ENCODE assay signal across 12 mouse cellular contexts in the genomic region with DNA sequence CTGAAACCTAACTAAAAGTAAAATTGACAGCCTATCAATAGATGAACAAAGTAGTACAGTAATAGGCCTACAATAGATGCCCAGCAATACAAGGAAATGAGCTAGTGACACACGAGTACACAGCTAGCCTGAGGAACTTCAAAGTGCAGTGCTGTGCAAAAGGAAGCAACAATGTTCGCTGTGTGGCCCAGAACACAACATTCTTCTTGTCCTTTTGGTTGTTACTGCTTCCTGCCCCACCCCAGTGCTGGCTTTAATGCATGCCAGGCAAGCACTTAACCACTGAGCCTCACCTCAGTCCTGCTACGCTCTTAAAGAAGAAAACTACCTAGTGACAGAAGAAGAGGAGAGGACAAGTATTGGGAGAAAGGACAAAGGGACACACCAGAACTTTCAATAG.
DNase-seq lines count a peak whose midpoint lies in the region; ATAC-seq and TF ChIP-seq lines count a peak whose summit lies in the region.
"Had no signal": no experiment of that assay in that cellular context is flagged by ENCODE, and none has a peak within 500 bp of the region (broad histone marks: within the 10 kb centered on the region; RNA-seq: fewer than 3 reads in every experiment).

No protein-coding gene starts in this region.

- no peak for TF ChIP-seq CTCF in thymus, adult 2 months (IDR thresholded peaks at IDR 0.05; ENCODE audit: borderline replicate concordance, control insufficient read depth, extremely low read depth, insufficient read depth, low read length, poor library complexity)
- no peak for TF ChIP-seq CTCF in lung, postnatal 0 days (IDR thresholded peaks at IDR 0.05)

- H3K4me3 ChIP-seq in thymus, adult 2 months (ENCODE audit: control insufficient read depth, insufficient read depth, low read length) = no peak overlapping the region
- no peak overlapping the region for H3K4me3 ChIP-seq in lung, postnatal 0 days (ENCODE audit: low read depth, low read length)
- no peak overlapping the region for H3K4me3 ChIP-seq in forebrain, embryonic 13.5 days

- H3K27me3 ChIP-seq in thymus, adult 2 months (ENCODE audit: control insufficient read depth, insufficient read depth, low read length) = no peaks in the 10 kb centered on the region
- no peaks in the 10 kb centered on the region for H3K27me3 ChIP-seq in lung, postnatal 0 days (replicated peaks; ENCODE audit: insufficient read depth, low read length)
- H3K27me3 ChIP-seq in forebrain, embryonic 13.5 days = no peaks in the 10 kb centered on the region

- peaks cover 24% of the 10 kb centered on the region; the same call in 1 of the 2 replicates for H3K36me3 ChIP-seq in thymus, adult 2 months (ENCODE audit: control insufficient read depth, insufficient read depth, low read length)
- peaks cover 24% of the 10 kb centered on the region for H3K36me3 ChIP-seq in lung, postnatal 0 days (ENCODE audit: insufficient read depth, low read length)
- peaks cover 45% of the 10 kb centered on the region for H3K36me3 ChIP-seq in forebrain, embryonic 13.5 days (ENCODE audit: poor library complexity, severe bottlenecking)

- H3K4me2 ChIP-seq in lung, postnatal 0 days (replicated peaks; ENCODE audit: low read depth, low read length) = no peak overlapping the region
- H3K4me2 ChIP-seq in forebrain, embryonic 13.5 days = no peak overlapping the region

- TF ChIP-seq EP300 in lung, postnatal 0 days (IDR thresholded peaks at IDR 0.05) = no peak

- 57% methylated on average over 3 of the region's 3 CpGs for WGBS in thymus, adult 2 months
- WGBS in lung, postnatal 0 days = 21% methylated on average over 3 of the region's 3 CpGs
- WGBS in forebrain, embryonic 13.5 days = 78% methylated on average over 3 of the region's 3 CpGs

- H3K27ac ChIP-seq in thymus, adult 2 months (ENCODE audit: control insufficient read depth, insufficient read depth, low read length) = no peak overlapping the region
- H3K27ac ChIP-seq in lung, postnatal 0 days (ENCODE audit: low read length) = peak overlapping the region; percentile 73
- H3K27ac ChIP-seq in forebrain, embryonic 13.5 days = no peak overlapping the region
- H3K27ac ChIP-seq: liver, embryonic 14.5 days had no signal

- H3K9ac ChIP-seq in lung, postnatal 0 days (replicated peaks; ENCODE audit: low read depth) = no peak overlapping the region
- H3K9ac ChIP-seq in forebrain, embryonic 13.5 days = no peak overlapping the region
- H3K9ac ChIP-seq: liver, embryonic 14.5 days had no signal

- ATAC-seq in lung, postnatal 0 days = peak; percentile 71
- no peak for ATAC-seq in forebrain, embryonic 13.5 days
- ATAC-seq: forebrain, embryonic 16.5 days had no signal

- TF ChIP-seq POLR2A in thymus, adult 2 months (IDR thresholded peaks at IDR 0.05; ENCODE audit: control insufficient read depth, extremely low read depth, insufficient read depth, low read length, poor library complexity) = no peak

- peak; percentile 91 for DNase-seq in heart, adult 11 months
- no peak for DNase-seq in heart, postnatal 4 days
- DNase-seq in thymus, adult 2 months = peak; percentile 23
- DNase-seq in thymus, postnatal 10 days (ENCODE audit: low spot score in 2 of 2) = no peak
- DNase-seq in lung, postnatal 0 days (ENCODE audit: low spot score) = peak; percentile 47
- DNase-seq in thymus, postnatal 36 days = peak; percentile 9 to 20
- DNase-seq in ovary, postnatal 36 days (ENCODE audit: low spot score) = no peak
- DNase-seq: adrenal gland, postnatal 25 days; cerebellum, adult 11 months had no signal

- no peaks in the 10 kb centered on the region for H3K4me1 ChIP-seq in thymus, adult 2 months (replicated peaks; ENCODE audit: control insufficient read depth, insufficient read depth, low read length)
- H3K4me1 ChIP-seq in lung, postnatal 0 days (ENCODE audit: insufficient read depth, low read depth, low read length) = peaks cover 9% of the 10 kb centered on the region; the same call in 1 of the 2 replicates
- no peaks in the 10 kb centered on the region for H3K4me1 ChIP-seq in forebrain, embryonic 13.5 days

- no peaks in the 10 kb centered on the region for H3K9me3 ChIP-seq in lung, postnatal 0 days (ENCODE audit: low read length)
- H3K9me3 ChIP-seq in forebrain, embryonic 13.5 days (replicated peaks) = no peaks in the 10 kb centered on the region

Comparison
In these comparisons a context has a peak if more than half of its experiments do, and no peak if none do; other contexts are left out.
1. DNase-seq: peak in heart, adult 11 months (single experiment), thymus, adult 2 months (single experiment), lung, postnatal 0 days (single experiment) and thymus, postnatal 36 days (2 of 2); none in heart, postnatal 4 days (single experiment), thymus, postnatal 10 days (0 of 2) and ovary, postnatal 36 days (single experiment).